Mouse (Mus musculus): ENCODE measurements at regions not wholly inside any gene's neighbourhood (a gene's known extent, or its start where the extent isn't known, plus 50 kb on each side); places are given as distances from the start of the nearest gene placed in this dataset.

DNA sequence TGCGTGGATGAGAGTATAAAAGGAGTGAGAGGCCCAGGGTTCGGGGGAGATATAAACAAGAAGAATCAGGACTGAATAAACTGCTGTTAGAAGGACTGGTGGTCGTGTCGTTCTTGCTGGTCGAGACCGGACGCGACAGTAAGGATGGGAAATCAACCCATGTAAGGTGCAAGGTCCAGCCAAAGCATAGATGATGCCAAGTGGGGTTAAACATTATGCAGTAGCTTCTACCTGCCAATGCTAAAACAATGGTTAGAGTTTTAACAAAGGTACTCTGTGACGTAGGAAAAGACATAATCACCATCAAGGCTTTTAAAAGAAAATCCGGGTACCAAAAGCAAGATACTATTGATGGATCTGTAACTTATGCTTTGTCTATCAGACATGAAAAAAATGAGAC is 58.4 kb upstream of the Tmc1 start:
- DNase-seq: no peak

DNA sequence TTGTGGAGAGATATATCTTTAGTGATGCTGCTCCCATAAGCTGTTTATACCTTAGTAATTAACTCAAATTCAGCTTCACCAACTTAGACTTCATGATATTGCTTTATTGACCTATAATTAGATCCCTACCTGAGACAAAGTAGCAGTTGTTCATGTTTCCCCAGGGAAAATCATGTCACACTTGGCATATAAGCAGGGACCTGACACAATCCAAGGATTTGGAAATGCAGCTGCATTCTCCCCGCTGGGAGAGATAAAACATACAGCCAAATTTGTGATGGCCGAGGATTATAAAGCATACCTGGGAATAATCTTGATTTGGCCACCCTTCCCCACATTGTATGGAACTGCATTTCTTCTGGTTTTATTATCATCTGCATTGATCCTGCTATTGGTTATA is 55.6 kb upstream of the Tmc1 start:
- DNase-seq: no peak

- DNase-seq: no peak
Observed at GRCm38 (mm10) chr19:21004411-21004810, 50.4 kb upstream of the Tmc1 start.

Data from layer of hippocampus, postnatal 36 days (tissue).